Mouse (Mus musculus) neural tube, embryonic 15.5 days (tissue): ENCODE results near the gene Rundc3a. TPM values are rescaled to one million over a fixed set of nuclear protein-coding genes. Genes with fewer than 3 reads are reported as not detected.

ENCODE experiments used
- ATAC-seq: fragments of 200-750 bp; cut with Nextera tagmentation; 2 replicates; pipeline ENCODE4 v1.8.0; 2017; ENCODE audit warnings: mild to moderate bottlenecking, moderate TSS enrichment, moderate library complexity; ENCODE audit not compliant: low FRiP score
- H3K27ac ChIP-seq: fragments of 300-500 bp; sonication (generic); replicated peaks from 2 replicates; pipeline ENCODE4 v1.5.1; 2015; ENCODE audit warnings: mild to moderate bottlenecking, inconsistent platforms
- H3K27me3 ChIP-seq: fragments of 300-500 bp; sonication (generic); replicated peaks from 2 replicates; pipeline ENCODE4 v1.6.1; 2015; ENCODE audit warnings: inconsistent platforms
- H3K36me3 ChIP-seq: fragments of 300-500 bp; sonication (generic); 2 replicates; pipeline ENCODE4 v1.6.1; 2015; ENCODE audit warnings: inconsistent platforms
- H3K4me1 ChIP-seq: fragments of 300-500 bp; sonication (generic); 2 replicates; pipeline ENCODE4 v1.6.1; 2015; ENCODE audit warnings: inconsistent platforms
- H3K4me2 ChIP-seq: fragments of 300-500 bp; sonication (generic); 2 replicates; pipeline ENCODE4 v1.6.1; 2015; ENCODE audit warnings: inconsistent platforms, mild to moderate bottlenecking, moderate library complexity
- H3K4me3 ChIP-seq: fragments of 300-500 bp; sonication (generic); replicated peaks from 2 replicates; pipeline ENCODE4 v1.5.1; 2015; ENCODE audit warnings: mild to moderate bottlenecking, inconsistent platforms
- H3K9ac ChIP-seq: fragments of 300-500 bp; sonication (generic); replicated peaks from 2 replicates; pipeline ENCODE4 v1.6.1; 2015; ENCODE audit warnings: mild to moderate bottlenecking, inconsistent platforms
- H3K9me3 ChIP-seq: fragments of 300-500 bp; sonication (generic); replicated peaks from 2 replicates; pipeline ENCODE4 v1.6.1; 2016; ENCODE audit warnings: inconsistent platforms
- WGBS: fragments of 180-500 bp; shearing (Covaris S2); methylation state at CpG from one replicate; pipeline ENCODE4 v1.1.7; 2015; ENCODE audit warnings: mixed read lengths; 5-methylcytosine and 5-hydroxymethylcytosine counted together
- polyA plus RNA-seq: library from polyadenylated mRNA; unstranded; fragments of >200 nt; fragmentation: Nextera tagmentation; extraction: Ambion mirVana; gene quantifications from 2 replicates; pipeline ENCODE4 v1.2.1, GENCODE M21; 2015

Rundc3a gene
- polyA plus RNA-seq: 111 and 138 TPM in 2 replicates

DNA sequence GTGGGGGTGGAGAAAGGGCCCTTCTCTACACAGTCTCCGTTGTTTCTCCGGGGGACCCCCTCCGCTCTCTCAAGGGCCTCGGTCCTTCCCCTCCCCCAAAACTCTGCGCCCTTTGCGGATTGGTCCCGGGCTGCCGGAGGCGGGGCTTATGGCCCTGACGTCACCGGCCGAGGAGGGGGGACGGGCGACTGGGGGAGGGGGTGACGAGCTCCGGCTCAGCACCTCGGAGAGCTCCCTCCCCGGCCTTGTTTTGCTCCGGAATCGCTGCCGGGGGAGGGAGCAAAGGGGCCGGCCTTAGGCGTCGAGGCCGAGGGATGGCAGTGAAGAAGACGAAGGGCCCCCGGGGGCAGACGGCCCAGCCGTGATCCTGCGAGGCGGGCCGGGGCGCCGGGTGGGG lies at the start of gene Rundc3a:
Gene Rundc3a, plus strand, starts transcription at position 166 of the 397 bp plus-strand sequence.
- Histone ChIP-seq H3K27me3 (no peaks in the 10 kb centered on the region), H3K4me3 (peak within 1 kb of the TSS; percentile 81), H3K4me2 (peak within 1 kb of the TSS; percentile 92), H3K4me1 (peaks cover 54% of the 10 kb centered on the region), H3K9me3 (no peaks in the 10 kb centered on the region), H3K9ac (peak within 1 kb of the TSS; percentile 93), H3K27ac (peak within 1 kb of the TSS; percentile 98), H3K36me3 (0 out of 2 replicates have a peak, but pooled peaks cover 2% of the 10 kb centered on the region)
- ATAC-seq: peak; percentile 90
- under 1% methylated on average over 32 of the region's 34 CpGs for WGBS

DNA sequence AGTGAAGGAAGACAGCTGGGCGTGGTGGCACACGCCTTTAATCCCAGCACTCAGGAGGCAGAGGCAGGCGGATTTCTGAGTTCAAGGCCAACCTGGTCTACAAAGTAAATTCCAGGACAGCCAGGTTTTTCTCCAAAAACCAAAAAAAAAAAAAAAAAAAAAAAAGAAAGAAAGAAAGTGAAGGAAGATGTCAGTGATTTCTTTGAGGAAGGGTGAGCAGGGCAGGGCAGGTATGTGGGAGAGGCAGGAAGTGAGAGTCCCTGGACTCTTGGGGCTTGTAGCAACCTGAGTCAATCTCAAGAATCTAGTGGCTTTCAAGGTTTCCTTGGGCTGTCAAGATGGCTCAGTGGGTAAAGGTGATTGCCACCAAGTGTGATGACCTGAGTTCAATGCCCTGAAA lies 48.7 kb upstream of the Rundc3a start:
- H3K9me3 ChIP-seq: no peaks in the 10 kb centered on the region
- no peak overlapping the region for H3K9ac ChIP-seq
- ATAC-seq: no peak
- H3K27ac ChIP-seq: no peak overlapping the region
- no peak overlapping the region for H3K4me3 ChIP-seq
- H3K4me1 ChIP-seq: no peaks in the 10 kb centered on the region
- WGBS: 88% methylated on average over 3 of the region's 3 CpGs
- H3K27me3 ChIP-seq: no peaks in the 10 kb centered on the region
- H3K4me2 ChIP-seq: no peak overlapping the region
- H3K36me3 ChIP-seq: no peaks in the 10 kb centered on the region

DNA sequence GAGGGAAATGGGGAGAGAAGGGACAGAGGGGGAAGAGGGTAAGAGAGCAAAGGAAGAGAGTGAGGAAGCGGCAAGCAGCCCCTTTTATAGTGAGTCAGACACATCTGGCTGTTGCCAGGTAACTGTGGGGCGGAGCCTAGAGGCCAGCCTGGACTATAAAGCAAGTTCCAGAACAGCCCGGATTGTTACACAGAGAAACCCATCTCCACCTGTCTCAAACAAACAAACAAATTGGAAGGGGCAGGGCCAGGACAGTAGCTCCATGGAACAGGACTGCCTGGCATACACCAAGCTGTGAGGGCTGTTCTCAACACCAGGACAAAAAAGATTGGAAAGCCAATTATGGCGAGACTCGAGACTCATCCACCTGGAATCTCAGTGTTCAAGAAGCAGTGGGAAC lies 46.3 kb upstream of the Rundc3a start:
- Histone ChIP-seq H3K4me2 (no peak overlapping the region), H3K4me1 (no peaks in the 10 kb centered on the region), H3K4me3 (no peak overlapping the region), H3K9ac (no peak overlapping the region), H3K27me3 (peaks cover 3% of the 10 kb centered on the region; the same call in 1 of the 2 replicates), H3K36me3 (no peaks in the 10 kb centered on the region), H3K9me3 (no peaks in the 10 kb centered on the region), H3K27ac (no peak overlapping the region)
- ATAC-seq: no peak
- 55% methylated on average over 5 of the region's 5 CpGs for WGBS

DNA sequence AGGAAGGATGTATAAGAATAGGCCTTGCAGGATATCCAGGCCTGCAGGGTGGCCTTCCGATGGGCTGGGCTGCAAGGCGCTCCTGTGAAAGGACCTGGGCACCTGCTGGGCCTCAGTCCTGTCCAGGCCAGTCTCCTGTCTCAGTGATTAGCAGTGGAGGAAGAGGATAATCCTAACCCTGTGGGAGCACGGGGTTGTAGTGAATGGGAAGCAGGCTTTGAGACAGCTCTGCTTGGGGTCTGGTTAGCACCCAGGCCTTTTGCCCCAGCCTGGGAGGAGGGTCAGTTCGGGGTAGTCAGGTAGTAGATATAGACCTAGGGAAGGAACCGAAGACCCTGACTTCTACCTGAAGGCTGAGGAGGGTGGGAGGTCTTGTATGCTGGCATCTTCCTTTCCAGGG lies 45.5 kb upstream of the Rundc3a start:
- no peak overlapping the region for H3K9ac ChIP-seq
- no peaks in the 10 kb centered on the region for H3K36me3 ChIP-seq
- no peaks in the 10 kb centered on the region for H3K4me1 ChIP-seq
- H3K27ac ChIP-seq: no peak overlapping the region
- WGBS: 81% methylated on average over 5 of the region's 5 CpGs
- H3K9me3 ChIP-seq: no peaks in the 10 kb centered on the region
- no peak overlapping the region for H3K4me2 ChIP-seq
- H3K27me3 ChIP-seq: peaks cover 3% of the 10 kb centered on the region; the same call in 1 of the 2 replicates
- no peak overlapping the region for H3K4me3 ChIP-seq
- ATAC-seq: no peak

DNA sequence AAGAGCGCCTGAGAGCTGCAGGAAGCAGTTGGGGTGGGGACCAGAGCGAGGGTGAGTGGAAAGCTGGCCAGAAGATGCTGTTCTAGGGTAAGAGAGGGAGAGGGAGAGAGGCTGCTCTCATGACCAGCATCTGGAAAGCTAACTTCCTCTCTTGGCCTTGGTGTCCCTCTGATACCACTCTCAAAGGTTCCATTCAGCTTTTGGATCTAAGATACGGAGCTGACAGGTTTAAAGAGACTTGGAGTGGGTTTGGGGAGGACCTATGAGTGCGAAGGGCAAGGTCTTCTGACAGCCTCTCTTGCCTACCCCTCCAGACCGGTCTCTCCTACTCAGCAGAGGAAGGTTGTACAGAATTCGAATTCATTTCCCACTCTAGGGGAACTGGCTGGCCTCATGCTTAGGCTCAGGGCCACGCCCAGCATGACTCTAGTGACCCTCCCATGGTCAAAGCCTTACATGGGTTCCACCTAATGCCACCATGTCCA lies 45.1 kb upstream of the Rundc3a start:
- 92% methylated on average over 7 of the region's 7 CpGs for WGBS
- no peaks in the 10 kb centered on the region for H3K4me1 ChIP-seq
- H3K27me3 ChIP-seq: peaks cover 3% of the 10 kb centered on the region; the same call in 1 of the 2 replicates
- no peaks in the 10 kb centered on the region for H3K9me3 ChIP-seq
- H3K27ac ChIP-seq: no peak overlapping the region
- ATAC-seq: no peak
- no peak overlapping the region for H3K4me2 ChIP-seq
- no peak overlapping the region for H3K4me3 ChIP-seq
- H3K36me3 ChIP-seq: no peaks in the 10 kb centered on the region
- no peak overlapping the region for H3K9ac ChIP-seq

DNA sequence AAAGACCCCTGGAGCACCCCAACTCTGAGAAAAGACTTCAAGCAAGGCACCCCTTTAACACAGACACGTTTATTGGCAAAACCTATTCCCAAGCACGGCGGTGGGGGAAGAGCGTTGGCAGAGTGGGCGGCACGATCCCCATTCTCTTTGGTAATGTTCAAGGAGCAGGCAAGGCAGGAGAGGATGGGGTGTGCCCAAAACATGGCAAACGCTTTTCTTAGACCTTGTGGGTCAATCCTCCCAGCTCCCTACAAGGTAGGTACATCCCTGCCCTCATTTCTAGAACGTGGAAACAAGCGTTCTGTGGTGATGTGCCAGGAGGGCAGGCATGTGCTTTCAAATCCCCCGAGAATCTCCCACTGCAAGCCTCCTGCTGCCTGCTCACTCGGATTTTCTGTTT lies 44.4 kb upstream of the Rundc3a start:
- Histone ChIP-seq H3K36me3 (no peaks in the 10 kb centered on the region), H3K4me3 (no peak overlapping the region), H3K9ac (no peak overlapping the region), H3K9me3 (no peaks in the 10 kb centered on the region), H3K4me1 (no peaks in the 10 kb centered on the region), H3K4me2 (no peak overlapping the region), H3K27me3 (peaks cover 3% of the 10 kb centered on the region; the same call in 1 of the 2 replicates), H3K27ac (no peak overlapping the region)
- no peak for ATAC-seq
- 82% methylated on average over 11 of the region's 11 CpGs for WGBS

DNA sequence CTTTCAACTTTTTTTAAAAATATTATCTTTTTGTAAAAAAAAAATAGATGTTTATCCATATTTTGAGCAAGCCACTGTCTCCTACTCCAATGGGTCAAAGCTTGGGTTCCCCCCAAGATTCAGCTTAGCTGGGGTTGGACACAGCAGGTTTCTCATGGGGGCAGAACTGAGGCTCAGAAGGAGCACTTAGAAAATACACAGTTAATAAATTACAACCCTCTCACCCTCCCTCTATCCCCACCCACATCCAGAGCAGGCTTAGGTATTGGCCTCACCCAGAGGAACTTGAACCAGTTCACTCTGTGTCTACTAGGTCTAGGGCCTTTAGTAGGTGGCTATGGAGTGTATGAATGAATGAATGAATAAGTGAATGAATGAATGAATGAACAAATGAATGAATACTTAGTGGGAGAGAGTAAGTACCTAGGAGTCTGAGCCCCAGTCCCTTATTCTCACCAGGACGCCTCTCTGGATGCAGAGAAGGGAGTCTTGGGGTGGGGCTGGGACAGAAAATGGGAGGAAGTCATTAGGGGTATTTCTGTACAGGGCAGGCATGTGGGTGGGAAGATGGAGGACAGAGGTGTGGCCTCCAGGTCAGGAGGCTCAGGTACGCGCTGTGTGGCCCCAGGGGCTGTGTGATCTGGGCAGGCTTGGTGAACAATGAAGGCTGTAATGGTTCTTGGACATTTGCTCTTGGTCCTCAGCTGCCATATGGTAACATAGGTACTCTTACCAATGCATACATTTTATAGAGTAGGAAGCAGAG lies 43.8 kb upstream of the Rundc3a start:
- Histone ChIP-seq H3K27me3 (peaks cover 3% of the 10 kb centered on the region; the same call in 1 of the 2 replicates), H3K4me3 (no peak overlapping the region), H3K4me1 (no peaks in the 10 kb centered on the region), H3K27ac (no peak overlapping the region), H3K9ac (no peak overlapping the region), H3K36me3 (no peaks in the 10 kb centered on the region), H3K9me3 (no peaks in the 10 kb centered on the region), H3K4me2 (no peak overlapping the region)
- 90% methylated on average over 3 of the region's 3 CpGs for WGBS
- ATAC-seq: no peak

DNA sequence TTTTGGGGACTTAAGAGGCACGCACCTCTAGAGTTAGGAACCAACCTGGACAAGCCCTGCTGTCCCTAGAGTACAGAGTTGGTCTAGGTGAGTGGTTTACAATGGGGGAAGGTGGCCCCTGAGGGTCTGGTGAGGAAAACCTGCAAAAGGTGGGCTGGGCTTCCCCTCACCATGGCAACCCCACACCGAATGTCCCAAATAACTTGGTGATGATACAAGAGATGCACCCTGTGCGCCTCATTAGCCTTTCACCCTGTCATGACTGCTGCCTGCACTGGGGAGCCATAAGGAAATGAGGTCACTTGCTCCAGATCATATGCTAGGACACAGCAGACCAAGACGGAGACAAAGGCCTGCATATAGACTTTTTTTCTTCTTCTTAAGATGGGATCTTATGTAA lies 42.8 kb upstream of the Rundc3a start:
- Histone ChIP-seq H3K4me2 (no peak overlapping the region), H3K27ac (no peak overlapping the region)

DNA sequence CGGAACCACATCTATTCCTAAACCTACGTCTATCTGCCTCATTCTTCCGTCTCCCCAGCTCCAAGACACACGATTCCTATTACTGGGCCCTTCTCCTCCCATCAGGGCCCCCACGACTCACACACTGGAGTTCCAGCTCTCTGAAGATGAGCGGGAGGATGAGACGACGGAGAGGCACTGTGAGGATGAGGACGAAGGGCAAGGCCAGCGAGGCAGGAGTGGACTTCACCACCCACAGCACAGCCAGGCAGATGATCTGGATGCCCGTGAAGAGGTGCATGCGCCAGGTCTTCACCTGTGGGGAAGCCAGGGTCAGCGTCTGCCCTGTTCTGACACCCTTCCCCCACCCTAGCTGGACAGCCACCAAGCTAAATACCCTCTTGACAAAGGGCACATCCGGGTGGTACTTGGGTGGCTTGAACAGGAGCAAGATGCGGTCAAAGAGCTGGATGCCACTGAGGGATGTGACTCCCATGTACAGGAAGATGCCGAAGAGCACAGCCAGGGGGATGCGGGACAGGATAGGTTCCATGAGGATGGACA lies 42.2 kb upstream of the Rundc3a start:
- ATAC-seq: no peak
- Histone ChIP-seq H3K9ac (no peak overlapping the region), H3K27me3 (peaks cover 3% of the 10 kb centered on the region; the same call in 1 of the 2 replicates), H3K27ac (no peak overlapping the region), H3K4me2 (no peak overlapping the region), H3K4me3 (no peak overlapping the region), H3K36me3 (no peaks in the 10 kb centered on the region), H3K4me1 (no peaks in the 10 kb centered on the region), H3K9me3 (no peaks in the 10 kb centered on the region)
- WGBS: 90% methylated on average over 17 of the region's 17 CpGs

More for the DNA sequence above, 42.8 kb upstream of the Rundc3a start:
- Histone ChIP-seq H3K9me3 (no peaks in the 10 kb centered on the region), H3K4me3 (no peak overlapping the region), H3K36me3 (no peaks in the 10 kb centered on the region), H3K9ac (no peak overlapping the region), H3K27me3 (peaks cover 3% of the 10 kb centered on the region; the same call in 1 of the 2 replicates), H3K4me1 (no peaks in the 10 kb centered on the region)
- 86% methylated on average over 4 of the region's 4 CpGs for WGBS
- ATAC-seq: no peak

DNA sequence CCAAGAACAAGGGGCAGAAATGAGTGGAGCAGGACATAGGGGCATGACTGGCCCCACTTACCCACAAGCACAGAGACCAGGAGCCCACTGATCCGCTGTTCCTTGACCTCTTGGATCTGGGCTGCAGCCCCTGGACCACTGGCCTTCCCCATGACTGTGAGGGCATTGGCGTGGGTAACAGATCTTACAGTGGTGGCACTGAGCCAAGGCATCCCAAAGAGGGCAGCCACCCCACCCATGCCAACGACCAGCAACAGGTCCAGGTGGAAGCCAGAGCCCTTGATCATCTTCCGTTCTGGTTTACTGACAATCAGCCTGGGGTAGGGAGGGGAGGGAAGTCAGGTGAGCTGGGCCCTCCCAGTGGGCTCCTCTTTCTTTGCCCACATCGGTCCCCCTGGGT lies 40.8 kb upstream of the Rundc3a start:
- 59% methylated on average over 5 of the region's 5 CpGs for WGBS
- peaks cover 3% of the 10 kb centered on the region for H3K27me3 ChIP-seq

DNA sequence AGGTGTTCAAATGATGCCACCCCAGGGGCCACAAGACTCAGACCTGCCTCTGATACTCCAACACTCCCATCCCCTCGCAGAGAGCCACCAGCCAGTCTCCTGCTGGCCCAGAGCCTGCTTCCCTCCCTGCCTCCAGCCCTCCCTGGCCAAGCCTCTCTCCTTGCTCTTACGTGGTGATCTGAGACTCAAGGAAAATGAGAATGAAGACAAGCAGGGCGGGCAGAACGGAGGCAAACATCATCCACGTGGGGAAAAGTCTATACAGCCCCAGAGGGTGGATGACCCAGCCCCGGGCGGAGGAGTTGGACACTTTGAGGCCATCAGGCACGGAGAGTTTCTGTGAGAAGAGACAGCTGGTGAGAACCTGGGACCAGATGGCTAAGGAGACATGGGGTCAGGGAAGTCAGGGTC lies 40.2 kb upstream of the Rundc3a start:
- Histone ChIP-seq H3K9me3 (no peaks in the 10 kb centered on the region), H3K4me3 (no peak overlapping the region), H3K27ac (no peak overlapping the region), H3K27me3 (peaks cover 3% of the 10 kb centered on the region), H3K36me3 (no peaks in the 10 kb centered on the region), H3K4me2 (no peak overlapping the region), H3K9ac (no peak overlapping the region), H3K4me1 (no peaks in the 10 kb centered on the region)
- 51% methylated on average over 8 of the region's 8 CpGs for WGBS
- no peak for ATAC-seq

More for the DNA sequence above, 40.8 kb upstream of the Rundc3a start:
- Histone ChIP-seq H3K4me1 (no peaks in the 10 kb centered on the region), H3K36me3 (no peaks in the 10 kb centered on the region), H3K4me2 (no peak overlapping the region), H3K4me3 (no peak overlapping the region), H3K9me3 (no peaks in the 10 kb centered on the region), H3K27ac (no peak overlapping the region), H3K9ac (no peak overlapping the region)
- ATAC-seq: no peak

DNA sequence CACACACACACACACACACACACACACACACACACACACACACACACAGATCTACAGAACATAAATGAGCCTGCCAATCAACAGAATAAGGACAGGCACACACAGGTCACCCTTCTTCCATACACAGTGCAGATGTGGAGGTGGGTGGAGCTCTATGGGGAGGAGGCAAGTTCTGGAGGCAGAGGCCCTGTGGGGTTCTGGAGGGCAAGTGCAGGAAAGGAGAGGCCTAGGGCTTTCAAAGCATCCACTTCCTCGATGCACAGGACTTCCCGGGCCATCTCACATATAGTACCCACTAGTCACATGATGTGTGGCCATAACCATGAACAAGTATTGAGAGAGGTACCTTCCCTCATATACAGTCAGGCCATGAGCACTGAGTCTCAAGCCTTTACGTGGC lies 37.7 kb upstream of the Rundc3a start:
- ATAC-seq: no peak
- no peak overlapping the region for H3K27ac ChIP-seq
- H3K4me2 ChIP-seq: no peak overlapping the region
- peaks cover 3% of the 10 kb centered on the region for H3K27me3 ChIP-seq
- H3K36me3 ChIP-seq: no peaks in the 10 kb centered on the region
- no peak overlapping the region for H3K9ac ChIP-seq
- no peaks in the 10 kb centered on the region for H3K4me1 ChIP-seq
- no peak overlapping the region for H3K4me3 ChIP-seq
- H3K9me3 ChIP-seq: no peaks in the 10 kb centered on the region
- 85% methylated on average over 3 of the region's 3 CpGs for WGBS
